Mouse (Mus musculus) forebrain, embryonic 14.5 days (tissue): ENCODE measurements around the gene Gm49337. TPM values are rescaled to one million over a fixed set of nuclear protein-coding genes. Genes with fewer than 3 reads are reported as not detected.

ENCODE experiments used
- ATAC-seq: fragments of 200-750 bp; cut with Nextera tagmentation; 2 replicates; pipeline ENCODE4 v1.8.0; 2017; ENCODE audit warnings: mild to moderate bottlenecking, moderate library complexity
- DNase-seq: peaks from one replicate; pipeline ENCODE4 v3.0.0-alpha.2; 2015; ENCODE audit warnings: low spot score
- H3K27ac ChIP-seq: fragments of 300-500 bp; sonication (generic); 2 replicates; pipeline ENCODE4 v1.5.1; 2014; ENCODE audit warnings: low read depth, mild to moderate bottlenecking, control low read depth, low read length, moderate library complexity
- H3K27me3 ChIP-seq: fragments of 300-500 bp; sonication (generic); replicated peaks from 2 replicates; pipeline ENCODE4 v1.6.1; 2014; ENCODE audit warnings: low read length, control low read depth, mixed read lengths; ENCODE audit not compliant: control insufficient read depth, insufficient read depth
- H3K36me3 ChIP-seq: fragments of 300-500 bp; sonication (generic); 2 replicates; pipeline ENCODE4 v1.6.1; 2014; ENCODE audit warnings: low read length, control low read depth; ENCODE audit not compliant: control insufficient read depth, insufficient read depth
- H3K4me1 ChIP-seq: fragments of 300-500 bp; sonication (generic); 2 replicates; pipeline ENCODE4 v1.6.1; 2014; ENCODE audit warnings: antibody characterized with exemption, low read length, control low read depth; ENCODE audit not compliant: control insufficient read depth, insufficient read depth
- H3K4me2 ChIP-seq: fragments of 300-500 bp; sonication (generic); 2 replicates; pipeline ENCODE4 v1.6.1; 2014; ENCODE audit warnings: mild to moderate bottlenecking, control low read depth, low read length
- H3K4me3 ChIP-seq: fragments of 300-500 bp; sonication (generic); 2 replicates; pipeline ENCODE4 v1.5.1; 2014; ENCODE audit warnings: low read depth, low read length, control low read depth
- H3K9ac ChIP-seq: fragments of 300-500 bp; sonication (generic); 2 replicates; pipeline ENCODE4 v1.6.1; 2014; ENCODE audit warnings: mild to moderate bottlenecking, low read length, control low read depth, moderate library complexity
- H3K9me3 ChIP-seq: fragments of 300-500 bp; sonication (generic); replicated peaks from 2 replicates; pipeline ENCODE4 v1.6.1; 2016; ENCODE audit warnings: low read length, control low read depth, mixed read lengths; ENCODE audit not compliant: control insufficient read depth
- WGBS: fragments of 180-500 bp; shearing (Covaris S2); extraction: QIAGEN DNeasy Blood & Tissue Kit; methylation state at CpG from one replicate; pipeline ENCODE4 v1.1.7; 2014; 5-methylcytosine and 5-hydroxymethylcytosine counted together
- polyA plus RNA-seq: library from polyadenylated mRNA; unstranded; fragments of >200 nt; fragmentation: Nextera tagmentation; extraction: Ambion mirVana; gene quantifications from 2 replicates; pipeline ENCODE4 v1.2.1, GENCODE M21; 2014

Gene Gm49337
- not detected in 2 replicates for polyA plus RNA-seq

GRCm38 (mm10) chr4:116173072-116173471, at the start of gene Gm49337, which contains the start of gene 1700042G07Rik:
TSS of gene Gm49337 (plus strand) at chr4:116173384.
TSS of gene 1700042G07Rik (plus strand) at chr4:116173372.
- Histone ChIP-seq H3K4me2 (no peak within 1 kb of the TSS), H3K4me1 (peaks cover 14% of the 10 kb centered on the region), H3K9ac (no peak within 1 kb of the TSS), H3K27ac (no peak within 1 kb of the TSS), H3K4me3 (no peak within 1 kb of the TSS), H3K27me3 (no peaks in the 10 kb centered on the region), H3K36me3 (no peaks in the 10 kb centered on the region), H3K9me3 (no peaks in the 10 kb centered on the region)
- WGBS, result 80% methylated on average over 6 of the region's 6 CpGs
- ATAC-seq, result no peak
- DNase-seq, result no peak

- WGBS, result under 1% methylated on average over 24 of the region's 24 CpGs
- Histone ChIP-seq H3K4me1 (peaks cover 9% of the 10 kb centered on the region), H3K9ac (peak within 1 kb of the TSS; percentile 66), H3K4me3 (peak within 1 kb of the TSS; percentile 46), H3K36me3 (no peaks in the 10 kb centered on the region), H3K27ac (peak within 1 kb of the TSS; percentile 55; the same call in 1 of the 2 replicates), H3K9me3 (no peaks in the 10 kb centered on the region), H3K4me2 (peak within 1 kb of the TSS; percentile 68), H3K27me3 (no peaks in the 10 kb centered on the region)
- DNase-seq, result peak; percentile 98
- peak; percentile 99 for ATAC-seq
Observed at GRCm38 (mm10) chr4:116123602-116124519, 49.3 kb upstream of the Gm49337 start, which contains the start of the genes Rad54l and Pomgnt1. TSS of gene Rad54l (minus strand) at chr4:116123690. TSS of gene Pomgnt1 (plus strand) at chr4:116123840.

- no peak overlapping the region for H3K9ac ChIP-seq
- no peak for DNase-seq
Observed at GRCm38 (mm10) chr4:116125803-116126386, 47.3 kb upstream of the Gm49337 start.

GRCm38 (mm10) chr4:116127956-116128355, 45.2 kb upstream of the Gm49337 start:
- H3K27me3 ChIP-seq, result no peaks in the 10 kb centered on the region
- no peak overlapping the region for H3K27ac ChIP-seq
- 77% methylated on average over 6 of the region's 6 CpGs for WGBS
- no peak for ATAC-seq
- H3K4me3 ChIP-seq, result no peak overlapping the region
- no peaks in the 10 kb centered on the region for H3K9me3 ChIP-seq
- no peak for DNase-seq
- no peak overlapping the region for H3K9ac ChIP-seq
- H3K4me2 ChIP-seq, result no peak overlapping the region
- peaks cover 6% of the 10 kb centered on the region for H3K4me1 ChIP-seq
- H3K36me3 ChIP-seq, result no peaks in the 10 kb centered on the region

More at GRCm38 (mm10) chr4:116125803-116126386, 47.3 kb upstream of the Gm49337 start:
- Histone ChIP-seq H3K36me3 (no peaks in the 10 kb centered on the region), H3K27ac (no peak overlapping the region), H3K9me3 (no peaks in the 10 kb centered on the region), H3K4me3 (no peak overlapping the region), H3K4me2 (no peak overlapping the region), H3K27me3 (no peaks in the 10 kb centered on the region), H3K4me1 (peaks cover 9% of the 10 kb centered on the region)
- 87% methylated on average over 4 of the region's 4 CpGs for WGBS
- ATAC-seq, result no peak

GRCm38 (mm10) chr4:116133126-116133525, 40.1 kb upstream of the Gm49337 start:
- ATAC-seq (no peak), DNase-seq (no peak)
- Histone ChIP-seq H3K9ac (no peak overlapping the region), H3K4me1 (no peaks in the 10 kb centered on the region), H3K4me2 (no peak overlapping the region), H3K9me3 (no peaks in the 10 kb centered on the region), H3K36me3 (no peaks in the 10 kb centered on the region), H3K27me3 (no peaks in the 10 kb centered on the region), H3K4me3 (no peak overlapping the region), H3K27ac (no peak overlapping the region)
- 94% methylated on average over 4 of the region's 4 CpGs for WGBS

GRCm38 (mm10) chr4:116134990-116135389, 38.2 kb upstream of the Gm49337 start:
- Histone ChIP-seq H3K4me3 (no peak overlapping the region), H3K4me1 (no peaks in the 10 kb centered on the region), H3K9ac (no peak overlapping the region), H3K9me3 (no peaks in the 10 kb centered on the region), H3K36me3 (no peaks in the 10 kb centered on the region), H3K27me3 (no peaks in the 10 kb centered on the region), H3K4me2 (no peak overlapping the region), H3K27ac (no peak overlapping the region)
- DNase-seq (peak; percentile 83), ATAC-seq (no peak)
- 32% methylated on average over 2 of the region's 2 CpGs for WGBS

- no peaks in the 10 kb centered on the region for H3K9me3 ChIP-seq
- ATAC-seq, result no peak
- H3K4me2 ChIP-seq, result no peak overlapping the region
- H3K27me3 ChIP-seq, result no peaks in the 10 kb centered on the region
- no peak overlapping the region for H3K9ac ChIP-seq
- H3K36me3 ChIP-seq, result no peaks in the 10 kb centered on the region
- no peak for DNase-seq
- H3K27ac ChIP-seq, result no peak overlapping the region
- 48% methylated on average over 13 of the region's 13 CpGs for WGBS
- no peaks in the 10 kb centered on the region for H3K4me1 ChIP-seq
- no peak overlapping the region for H3K4me3 ChIP-seq
Observed at GRCm38 (mm10) chr4:116137421-116137996, 35.7 kb upstream of the Gm49337 start.

- no peak for ATAC-seq
- no peak overlapping the region for H3K4me3 ChIP-seq
- H3K9ac ChIP-seq, result no peak overlapping the region
- no peaks in the 10 kb centered on the region for H3K9me3 ChIP-seq
- no peaks in the 10 kb centered on the region for H3K36me3 ChIP-seq
- 84% methylated on average over 7 of the region's 7 CpGs for WGBS
- no peak overlapping the region for H3K27ac ChIP-seq
- H3K27me3 ChIP-seq, result peaks cover 5% of the 10 kb centered on the region; the same call in 1 of the 2 replicates
- H3K4me1 ChIP-seq, result peaks cover 9% of the 10 kb centered on the region; the same call in 1 of the 2 replicates
- DNase-seq, result no peak
- no peak overlapping the region for H3K4me2 ChIP-seq
Observed at GRCm38 (mm10) chr4:116140801-116141574, 32.2 kb upstream of the Gm49337 start.
